Mouse (Mus musculus) spleen, postnatal 14 days (tissue): ENCODE measurements around the gene Selp.

ENCODE experiments used
- DNase-seq, 2 experiments: peaks; one replicate each; pipeline ENCODE4 v3.0.0; 2021 to 2022; ENCODE audit warnings: low spot score in 2 of 2

The Selp gene

DNA sequence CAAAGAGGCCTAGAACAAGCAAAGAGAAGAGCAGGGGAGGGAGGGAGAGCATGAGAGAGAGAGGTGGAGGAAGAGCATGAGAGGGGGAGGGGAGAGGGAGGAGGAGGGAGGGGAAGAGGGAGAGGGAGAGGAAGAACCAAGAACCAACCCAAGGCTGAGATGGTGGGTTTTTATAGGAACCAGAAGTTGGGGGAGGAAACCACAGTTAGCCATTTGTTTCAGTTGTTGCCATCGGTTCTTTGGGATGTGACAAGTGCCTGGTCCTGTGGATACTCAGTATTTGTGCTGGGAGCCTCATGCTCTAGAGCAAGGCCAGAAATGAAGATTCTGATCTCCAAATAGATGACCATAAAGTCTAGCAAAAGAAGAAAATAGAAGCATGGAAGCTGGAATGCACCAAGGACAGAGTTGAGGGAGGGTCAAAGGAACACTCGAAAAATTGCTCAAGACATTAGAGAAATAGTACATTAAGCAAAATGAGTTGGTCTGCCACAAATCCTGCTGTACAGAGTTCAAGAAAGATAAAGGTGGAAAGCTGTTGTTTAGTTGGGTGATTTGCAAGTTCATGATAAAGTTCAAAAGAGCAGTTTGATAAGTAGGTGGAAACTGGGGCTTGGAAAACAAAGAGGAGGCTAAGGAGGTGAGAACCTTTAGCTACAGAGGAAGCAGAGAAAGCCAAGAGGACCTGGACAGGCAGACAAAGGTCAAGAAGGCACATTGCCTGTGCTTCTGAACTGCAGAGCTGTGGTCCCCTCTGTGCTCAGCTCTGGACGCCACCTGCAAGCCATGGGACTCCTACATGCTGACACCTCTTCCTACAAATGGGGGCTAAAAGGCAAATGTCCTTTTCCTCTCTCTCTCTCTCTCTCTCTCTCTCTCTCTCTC, 5.1 kb downstream of the Selp start:
- no peak for DNase-seq

DNA sequence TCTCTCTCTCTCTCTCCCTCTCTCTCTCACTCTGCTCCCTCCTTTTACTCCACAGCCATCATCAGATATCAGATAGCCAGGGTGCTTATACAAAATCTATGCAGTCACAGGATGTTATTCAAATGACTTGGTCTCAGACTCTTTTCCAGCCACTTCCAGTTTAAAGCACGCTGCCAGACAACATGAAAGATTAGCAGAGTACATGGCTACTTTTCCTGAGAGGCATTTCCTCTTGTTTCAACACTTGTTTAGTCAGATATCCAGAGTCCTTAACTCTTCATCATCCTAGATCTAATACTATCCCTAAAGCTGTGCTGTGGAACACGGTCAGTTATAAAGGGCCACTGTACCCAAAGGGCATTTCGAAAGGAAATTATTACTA, 5.7 kb downstream of the Selp start:
- DNase-seq, result no peak

DNA sequence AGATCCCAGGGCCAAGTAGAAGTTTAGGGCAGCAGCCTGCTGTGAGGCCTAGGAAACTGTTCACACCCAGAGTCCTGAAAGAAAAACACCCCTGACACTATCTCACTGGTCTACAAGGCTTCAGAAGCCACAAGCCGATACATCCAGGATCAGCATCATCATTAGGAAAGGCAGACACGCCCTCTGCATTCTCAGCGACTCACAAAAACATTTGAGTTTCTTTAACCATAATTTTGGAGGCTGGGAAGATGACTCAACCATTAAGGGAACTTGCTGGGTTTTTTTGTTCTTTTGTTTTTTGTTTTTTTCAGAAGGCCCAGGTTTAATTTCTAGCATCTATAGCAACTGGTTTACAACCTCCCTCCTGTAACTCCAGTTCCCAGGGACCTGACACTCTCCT, 8.8 kb downstream of the Selp start:
- DNase-seq, result no peak

DNA sequence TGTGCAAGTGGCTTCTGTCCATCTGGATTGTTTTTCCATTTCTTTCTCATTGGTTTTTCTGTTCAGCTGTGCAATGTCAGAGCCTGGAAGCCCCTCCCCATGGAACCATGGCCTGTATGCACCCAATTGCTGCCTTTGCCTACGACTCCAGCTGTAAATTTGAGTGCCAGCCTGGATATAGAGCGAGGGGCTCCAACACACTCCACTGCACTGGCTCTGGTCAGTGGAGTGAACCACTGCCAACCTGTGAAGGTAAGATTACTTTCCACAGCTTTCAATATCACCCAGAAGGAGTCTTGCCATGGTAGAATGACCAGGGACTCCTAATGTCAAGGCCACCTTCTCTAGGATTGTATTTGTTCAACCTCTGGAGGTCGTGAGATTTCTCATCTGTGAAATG, 14.9 kb downstream of the Selp start:
- no peak for DNase-seq

DNA sequence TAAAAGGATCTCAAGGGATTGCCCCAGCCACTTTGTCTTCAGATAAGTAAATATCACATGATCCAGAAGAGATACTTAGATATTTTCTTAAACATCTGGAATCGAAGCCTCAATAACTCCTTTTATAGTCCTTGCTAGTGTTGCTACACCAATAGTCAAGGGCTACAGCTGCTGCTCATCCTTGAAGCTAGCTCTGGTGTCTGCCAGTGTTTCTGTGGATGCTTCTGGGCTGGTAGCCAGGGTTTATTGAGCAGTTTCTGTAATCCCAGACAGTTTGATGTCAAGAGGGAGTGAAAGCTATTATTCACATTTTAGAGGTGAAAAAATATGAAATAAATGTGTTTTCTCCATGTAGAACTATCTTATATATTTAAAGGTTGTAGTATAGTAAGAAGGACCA, 17.5 kb downstream of the Selp start:
- DNase-seq, result no peak

DNA sequence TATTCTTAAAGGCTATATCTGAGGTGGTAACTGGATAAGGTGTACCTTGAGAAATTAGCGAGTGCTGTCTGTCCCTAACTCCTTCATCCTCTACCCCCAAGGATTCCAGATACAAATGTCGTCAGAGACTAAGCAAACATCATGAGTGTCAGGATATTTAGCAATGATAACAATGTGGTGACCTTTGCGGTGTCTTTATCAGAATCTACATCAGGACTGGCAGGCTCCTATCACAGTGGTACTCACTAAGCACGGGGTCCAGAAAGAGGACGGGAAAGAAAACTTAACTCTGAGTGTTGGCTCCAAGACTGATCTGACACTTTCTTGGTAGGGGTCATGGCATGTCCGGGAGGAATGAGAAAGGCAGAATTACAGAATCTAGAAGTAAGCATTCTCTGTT, 19.0 kb downstream of the Selp start:
- no peak for DNase-seq

DNA sequence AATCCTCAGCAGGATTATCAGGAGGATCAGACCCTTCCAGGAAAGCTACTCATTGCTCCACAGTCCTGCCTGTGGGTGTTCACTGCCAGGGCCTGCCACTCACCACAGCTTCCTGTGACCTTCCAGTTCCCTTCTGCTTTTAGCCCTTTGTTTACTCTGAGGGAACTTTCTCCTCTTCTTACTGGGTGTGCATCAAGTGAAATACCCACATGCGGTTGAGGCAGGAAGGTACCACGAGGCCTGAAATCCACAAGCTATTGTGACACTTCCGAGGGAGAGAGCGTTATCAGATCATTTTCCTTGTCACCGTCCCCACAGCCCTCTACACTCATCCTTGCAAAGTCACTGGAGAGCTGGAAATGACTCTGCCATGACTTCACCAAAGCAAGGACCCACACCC, 20.3 kb downstream of the Selp start:
- no peak for DNase-seq

DNA sequence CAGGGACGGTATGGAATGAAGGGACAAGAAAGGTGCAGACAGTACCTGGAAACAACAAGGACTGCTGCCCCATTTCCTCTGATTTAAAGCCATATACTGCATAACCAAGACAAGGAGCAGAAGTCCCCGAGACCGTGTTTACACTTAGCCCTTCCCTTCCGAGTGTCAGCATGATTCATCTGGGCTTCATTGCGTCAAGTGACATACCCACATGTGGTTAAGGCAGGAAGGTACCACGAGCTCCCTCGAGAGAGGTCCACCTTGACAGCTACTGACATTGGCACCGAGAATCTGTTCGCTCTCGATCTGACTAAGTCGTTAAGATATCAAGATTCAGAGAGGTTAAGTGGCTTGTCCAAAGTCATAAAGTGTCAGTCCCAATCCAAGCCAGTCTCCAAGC, 20.9 kb downstream of the Selp start:
- peak in 1 of 2 experiments; percentile 21 for DNase-seq

- no peak for DNase-seq
Observed at GRCm38 (mm10) chr1:164136636-164137035, 21.6 kb downstream of the Selp start.

DNA sequence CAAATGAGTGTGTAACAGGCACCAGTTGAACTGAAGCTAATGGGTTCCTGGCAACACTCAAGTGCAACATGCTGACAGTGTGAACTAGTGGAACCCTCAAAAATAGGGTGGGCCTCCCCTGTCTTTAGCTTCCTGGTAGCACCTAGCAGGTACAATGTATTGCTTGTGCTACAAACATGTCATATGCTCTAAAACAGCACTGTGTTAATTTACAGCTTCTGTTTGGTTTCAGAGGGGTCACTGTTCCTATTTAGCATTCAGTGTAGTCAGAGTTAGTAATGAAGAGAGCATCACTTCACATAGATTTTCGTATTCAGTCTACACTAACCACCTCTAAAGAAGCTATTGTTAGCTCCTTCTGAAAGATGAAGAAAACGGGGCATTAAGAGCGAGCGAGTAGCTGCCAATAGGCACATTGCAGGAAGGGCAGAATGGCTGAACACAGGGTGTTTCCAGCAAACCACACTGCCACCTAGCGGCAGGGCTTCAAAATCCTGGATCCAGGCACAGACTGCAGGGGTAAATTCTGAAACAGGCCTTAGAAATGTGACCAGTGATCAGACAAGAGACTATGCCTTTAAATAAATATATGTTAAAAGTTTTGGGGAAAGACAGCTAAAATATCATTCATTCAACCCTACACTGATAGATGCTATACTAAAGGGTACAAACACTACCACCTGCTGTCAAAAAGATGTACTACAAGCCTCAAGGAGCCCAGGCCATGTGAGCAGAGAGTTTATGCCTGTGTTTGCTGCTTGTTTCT, 23.5 kb downstream of the Selp start:
- peak; percentile 67 to 79 for DNase-seq

- DNase-seq, result no peak
Observed at GRCm38 (mm10) chr1:164139464-164139863, 24.4 kb downstream of the Selp start.

GRCm38 (mm10) chr1:164149083-164149482, 34.0 kb downstream of the Selp start:
- DNase-seq, result peak in 1 of 2 experiments; percentile 32

GRCm38 (mm10) chr1:164151387-164152088, 36.5 kb downstream of the Selp start, which contains the start of gene F5:
Gene F5, plus strand, starts transcription at chr1:164151838.
- DNase-seq, result no peak

- no peak for DNase-seq
Observed at GRCm38 (mm10) chr1:164152836-164153235, 37.8 kb downstream of the Selp start.

- DNase-seq, result no peak
Observed at GRCm38 (mm10) chr1:164154983-164155382, 39.9 kb downstream of the Selp start.

GRCm38 (mm10) chr1:164158571-164158970, 43.5 kb downstream of the Selp start:
- no peak for DNase-seq

- no peak for DNase-seq
Observed at GRCm38 (mm10) chr1:164159781-164160180, 44.7 kb downstream of the Selp start.

DNA sequence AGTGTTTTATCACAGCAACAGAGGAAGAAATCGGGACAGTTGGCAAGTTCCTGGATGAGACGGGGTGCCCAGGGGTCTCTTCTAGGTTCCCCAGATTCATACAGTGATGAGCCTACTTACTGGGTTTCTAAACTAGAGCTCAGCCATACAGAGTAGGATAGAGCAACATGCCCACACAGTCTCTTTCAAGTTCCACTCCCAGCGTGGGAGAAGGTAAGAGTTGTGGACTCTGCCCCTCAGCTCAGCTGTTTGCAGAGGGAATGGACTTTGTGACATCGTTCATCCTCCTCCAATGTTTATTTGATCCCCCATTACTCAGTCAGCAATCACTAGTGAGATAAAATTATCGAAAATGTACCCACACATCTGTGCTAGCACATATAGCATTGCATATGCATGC, 47.7 kb downstream of the Selp start:
- no peak for DNase-seq

GRCm38 (mm10) chr1:164168818-164169217, 53.8 kb downstream of the Selp start:
- no peak for DNase-seq

DNA sequence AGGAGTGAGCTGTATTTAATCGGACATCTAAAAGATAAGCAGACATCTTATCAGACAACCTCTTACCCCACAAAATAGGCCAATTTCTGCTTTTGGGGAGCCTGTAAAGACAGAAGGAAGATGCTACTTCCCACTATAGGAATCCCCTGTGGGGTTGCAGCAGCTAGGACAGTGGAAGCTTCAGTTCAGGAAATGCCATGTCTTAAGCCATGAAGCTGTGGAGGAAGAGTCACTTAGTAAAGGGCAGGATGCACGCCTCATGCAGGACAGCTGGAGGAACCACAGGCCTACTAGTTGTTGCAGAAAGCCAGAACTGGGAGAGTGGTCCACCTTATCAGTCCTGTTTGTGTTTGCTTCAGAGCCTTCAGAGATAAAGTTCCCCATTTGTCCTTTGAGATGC, 55.4 kb downstream of the Selp start:
- DNase-seq, result no peak

DNA sequence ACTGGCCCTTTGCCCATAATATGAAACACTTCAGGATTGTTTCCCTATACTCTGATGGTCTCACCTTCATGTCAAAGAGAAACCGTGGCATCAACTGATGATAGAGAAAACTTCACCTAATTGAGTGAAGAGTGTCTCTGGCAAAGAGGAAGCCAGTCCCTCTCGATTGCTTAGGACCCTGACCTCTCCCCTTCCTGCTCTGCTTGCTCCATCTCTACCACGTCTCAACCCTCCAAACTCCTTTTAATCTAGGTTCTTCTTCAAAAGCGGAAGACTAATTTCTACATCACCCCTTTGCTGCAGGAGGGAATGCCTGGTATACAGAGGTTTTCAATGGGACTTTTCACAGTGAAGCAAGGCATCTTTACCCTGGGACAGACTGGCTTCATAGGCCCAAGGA, 58.1 kb downstream of the Selp start:
- no peak for DNase-seq

DNA sequence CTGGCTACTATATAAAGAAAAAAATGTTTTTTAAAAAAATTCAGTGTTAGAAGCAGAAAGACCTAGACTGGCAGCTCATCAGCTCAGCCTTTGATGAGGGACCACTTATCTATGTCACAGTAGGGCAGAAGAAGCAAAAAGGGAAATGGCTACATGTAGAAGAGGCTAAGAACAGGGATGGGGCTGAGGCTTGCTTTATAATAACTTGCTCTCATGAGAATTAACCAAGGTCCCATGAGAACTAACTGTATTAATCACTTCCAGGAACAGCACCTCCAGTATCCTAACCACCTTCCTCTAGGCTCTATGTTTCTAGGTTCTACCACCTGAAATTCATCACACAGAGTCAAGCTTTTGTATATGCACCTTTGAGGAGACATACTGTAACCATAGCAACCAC, 61.8 kb downstream of the Selp start:
- no peak for DNase-seq
